Mouse (Mus musculus): ENCODE measurements around the gene Fam20c. TPM values are rescaled to one million over a fixed set of nuclear protein-coding genes. Genes with fewer than 3 reads are reported as not detected.

Fam20c gene
- total RNA-seq, 2 experiments from 2014 or later: 1.5 to 4.7 TPM

DNA sequence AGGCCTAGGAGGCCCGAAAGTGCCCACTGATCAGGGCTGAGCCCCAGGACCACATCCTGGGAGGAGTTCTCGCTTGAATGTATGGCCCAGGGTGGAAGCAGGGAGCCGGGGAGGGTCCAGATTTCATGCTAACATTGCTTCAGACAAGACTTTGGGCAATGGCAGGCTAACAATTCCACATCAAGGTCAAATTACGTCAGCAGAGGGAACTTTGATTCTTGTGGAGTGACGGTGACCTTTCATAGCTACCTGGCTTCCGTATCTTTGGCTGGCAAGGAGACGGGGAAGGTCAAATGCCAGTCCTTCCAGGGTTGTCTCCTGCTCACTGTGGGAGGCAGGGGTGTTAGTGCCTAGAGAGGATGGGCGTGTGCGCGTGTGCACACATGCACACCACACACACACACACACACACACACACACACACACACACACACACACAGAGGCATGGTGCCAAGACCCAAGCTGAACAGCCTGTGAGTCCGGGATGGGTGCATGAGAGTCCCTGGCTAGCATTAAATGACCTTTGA is 36.7 kb downstream of the Fam20c start:
- ATAC-seq (replicated peaks; ENCODE audit: poor library complexity, severe bottlenecking): no peak

DNA sequence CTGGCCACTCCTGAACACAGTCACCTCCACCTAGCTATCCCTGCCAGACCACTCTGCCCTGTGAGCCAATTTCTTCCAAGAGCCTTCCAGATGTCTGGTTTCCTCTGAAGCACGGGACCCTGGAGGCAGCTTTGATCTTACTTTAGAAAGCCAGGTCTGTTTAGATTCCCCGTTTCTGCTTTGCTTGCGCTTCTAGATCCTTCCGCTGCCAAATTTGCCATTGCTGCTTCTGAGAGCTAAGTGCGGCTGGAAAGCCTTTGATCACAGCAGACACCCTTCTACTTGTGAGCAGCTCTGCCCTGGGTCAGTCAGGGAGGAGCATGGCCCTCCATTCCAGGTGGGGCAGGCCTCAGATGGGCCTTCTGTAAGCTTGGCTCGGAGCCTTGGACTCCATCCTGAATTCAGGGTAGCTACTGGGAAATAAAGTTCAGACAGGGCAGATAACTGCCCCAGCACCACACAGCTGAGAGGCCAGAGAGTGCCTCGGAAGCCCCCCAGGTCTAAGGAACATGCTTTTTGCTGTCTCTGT is 47.3 kb downstream of the Fam20c start:
- ATAC-seq (replicated peaks; ENCODE audit: poor library complexity, severe bottlenecking): no peak

GRCm38 (mm10) chr5:138804286-138804685 is 50.0 kb downstream of the Fam20c start:
- ATAC-seq (replicated peaks; ENCODE audit: poor library complexity, severe bottlenecking): no peak

- no peak for ATAC-seq (replicated peaks; ENCODE audit: poor library complexity, severe bottlenecking)
Measured at GRCm38 (mm10) chr5:138809767-138810166, 55.5 kb downstream of the Fam20c start.

GRCm38 (mm10) chr5:138819780-138820179 is 65.5 kb downstream of the Fam20c start, which contains the start of gene Gm5294:
Gm5294 (plus strand) TSS chr5:138820080.
- no peak for ATAC-seq (replicated peaks; ENCODE audit: poor library complexity, severe bottlenecking)

DNA sequence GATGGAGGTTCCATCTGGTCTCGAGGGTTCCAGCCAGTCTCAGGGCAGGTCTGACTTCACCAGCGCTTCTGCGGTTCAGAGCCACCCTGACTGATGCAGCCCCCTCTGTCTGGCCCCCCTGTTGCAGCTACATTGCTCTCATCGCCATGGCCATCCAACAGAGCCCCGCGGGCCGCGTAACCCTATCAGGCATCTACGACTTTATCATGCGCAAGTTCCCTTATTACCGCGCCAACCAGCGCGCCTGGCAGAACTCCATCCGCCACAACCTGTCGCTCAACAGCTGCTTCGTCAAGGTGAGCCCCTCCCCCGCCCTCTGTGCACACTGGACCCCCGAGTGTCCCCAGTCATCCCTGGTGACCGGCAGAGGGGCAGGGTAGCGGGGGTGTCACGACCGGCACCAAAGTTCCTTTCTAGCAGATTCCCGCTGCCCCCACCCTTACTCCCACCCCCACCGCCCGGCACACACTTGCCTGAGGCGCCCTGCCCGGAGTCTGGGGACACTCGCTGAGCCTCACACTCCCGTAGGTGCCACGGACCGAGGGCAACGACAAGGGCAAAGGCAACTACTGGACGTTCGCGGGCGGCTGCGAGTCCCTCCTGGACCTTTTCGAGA is 66.5 kb downstream of the Fam20c start:
- peak; percentile 64 for ATAC-seq (replicated peaks; ENCODE audit: poor library complexity, severe bottlenecking)

- no peak for ATAC-seq (replicated peaks; ENCODE audit: poor library complexity, severe bottlenecking)
Measured at GRCm38 (mm10) chr5:138825090-138825489, 70.8 kb downstream of the Fam20c start.

DNA sequence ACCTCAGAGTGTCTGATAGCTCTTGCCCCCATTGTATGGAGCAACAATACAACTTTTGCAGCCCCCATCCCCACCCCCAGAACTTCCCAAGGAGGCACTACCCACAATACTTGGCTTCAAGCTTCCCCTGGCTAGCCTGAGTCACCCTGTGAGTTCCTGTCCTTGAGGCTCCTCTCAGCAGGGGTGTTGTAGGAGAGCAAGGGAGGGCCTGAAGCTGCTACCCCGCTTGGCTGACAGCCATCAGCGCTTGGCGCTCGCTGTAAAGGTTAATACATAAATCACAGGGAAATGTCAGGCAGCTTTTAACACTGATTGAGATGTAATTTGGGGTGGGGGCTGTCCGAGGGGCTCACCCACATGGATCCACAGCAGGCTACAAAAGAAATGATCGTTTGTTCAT is 79.1 kb downstream of the Fam20c start:
- ATAC-seq (replicated peaks; ENCODE audit: poor library complexity, severe bottlenecking): peak; percentile 59

DNA sequence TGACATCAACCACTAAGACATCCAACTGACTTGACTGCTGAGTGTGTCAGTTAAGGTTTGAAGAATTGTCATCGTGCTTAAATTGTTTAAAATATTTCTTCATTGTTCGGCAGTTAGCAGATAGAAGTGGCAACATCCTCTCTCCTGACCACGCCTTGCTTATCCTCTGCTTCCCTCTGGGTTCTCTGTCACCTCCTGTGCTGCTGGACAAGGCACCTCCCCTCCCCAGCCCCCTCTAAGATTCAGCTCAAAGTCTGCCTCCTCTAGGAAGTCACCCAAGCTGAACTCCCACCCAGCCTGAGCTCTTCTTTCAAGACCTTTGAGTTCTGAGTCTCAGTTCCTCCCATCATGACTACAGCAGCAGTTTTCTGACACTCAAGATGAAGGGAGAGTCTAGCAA is 80.6 kb downstream of the Fam20c start:
- peak; percentile 63 for ATAC-seq (replicated peaks; ENCODE audit: poor library complexity, severe bottlenecking)

DNA sequence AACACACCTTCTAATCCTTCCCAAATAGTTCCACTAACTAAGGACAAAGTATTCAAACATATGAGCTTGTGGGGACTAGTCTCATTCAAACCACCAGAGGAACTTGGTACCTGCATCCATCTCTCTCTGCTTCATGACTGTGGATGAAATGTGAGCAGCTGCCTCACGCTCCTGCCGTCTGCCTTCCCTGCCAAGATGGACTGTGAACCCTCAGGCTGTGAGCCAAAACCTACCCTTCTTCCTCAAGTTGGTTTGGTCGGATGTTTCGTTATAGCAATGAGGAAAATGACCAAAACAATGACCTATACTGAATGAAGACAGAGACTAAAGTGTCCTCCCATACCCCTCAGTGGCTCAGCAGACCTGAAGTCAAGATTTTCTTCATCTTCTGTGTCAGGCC is 86.7 kb downstream of the Fam20c start:
- ATAC-seq (replicated peaks; ENCODE audit: poor library complexity, severe bottlenecking): no peak

GRCm38 (mm10) chr5:138843168-138843824 is 89.0 kb downstream of the Fam20c start:
- ATAC-seq (replicated peaks; ENCODE audit: poor library complexity, severe bottlenecking): no peak

- ATAC-seq (replicated peaks; ENCODE audit: poor library complexity, severe bottlenecking): no peak
Measured at GRCm38 (mm10) chr5:138846506-138846905, 92.2 kb downstream of the Fam20c start.

GRCm38 (mm10) chr5:138848102-138848501 is 93.8 kb downstream of the Fam20c start:
- ATAC-seq (replicated peaks; ENCODE audit: poor library complexity, severe bottlenecking): peak; percentile 96

- ATAC-seq (replicated peaks; ENCODE audit: poor library complexity, severe bottlenecking): no peak
Measured at GRCm38 (mm10) chr5:138849682-138850461, 95.6 kb downstream of the Fam20c start.

- no peak for ATAC-seq (replicated peaks; ENCODE audit: poor library complexity, severe bottlenecking)
Measured at GRCm38 (mm10) chr5:138850462-138850844, 96.1 kb downstream of the Fam20c start.

GRCm38 (mm10) chr5:138851296-138851780 is 97.0 kb downstream of the Fam20c start:
- ATAC-seq (replicated peaks; ENCODE audit: poor library complexity, severe bottlenecking): no peak

DNA sequence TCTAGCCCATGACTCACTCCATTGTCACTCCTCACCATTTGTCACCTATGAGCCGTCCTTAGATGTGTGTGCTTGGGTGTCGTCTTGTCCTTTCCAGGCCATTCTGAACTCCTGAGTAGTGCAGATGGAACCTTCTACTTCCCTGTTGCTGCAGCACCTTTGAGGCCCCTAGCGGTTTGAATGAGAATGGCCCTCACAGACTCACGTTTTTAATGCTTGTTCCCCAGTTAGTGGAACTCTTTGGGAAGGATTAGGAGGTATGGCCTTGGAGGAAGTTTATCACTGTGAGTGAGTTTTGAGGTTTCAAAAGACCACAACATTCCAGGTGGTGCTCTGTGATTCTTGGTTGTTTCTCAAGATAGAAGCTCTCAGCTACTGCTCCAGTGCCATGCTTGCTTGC is 97.8 kb downstream of the Fam20c start:
- ATAC-seq (replicated peaks; ENCODE audit: poor library complexity, severe bottlenecking): no peak

DNA sequence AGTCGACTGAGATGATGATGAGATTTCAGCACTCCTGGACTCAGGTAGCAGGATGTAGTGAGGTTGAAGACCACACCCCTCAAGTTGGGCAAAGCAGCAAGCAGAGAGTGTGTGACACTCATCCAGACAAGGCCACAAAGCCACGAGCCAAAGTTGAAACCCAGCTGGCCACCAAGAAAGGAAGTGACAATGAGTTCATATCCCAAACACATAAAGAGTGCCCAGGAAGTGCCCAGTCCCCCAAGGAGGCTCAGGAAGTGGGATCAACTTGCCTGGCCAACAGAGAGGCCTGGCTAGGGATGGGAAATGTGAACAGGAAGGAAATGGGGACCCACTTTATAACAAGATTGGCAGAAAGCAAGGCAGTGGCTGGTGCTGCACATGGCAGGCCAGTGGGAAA is 99.0 kb downstream of the Fam20c start:
- peak; percentile 60 for ATAC-seq (replicated peaks; ENCODE audit: poor library complexity, severe bottlenecking)

DNA sequence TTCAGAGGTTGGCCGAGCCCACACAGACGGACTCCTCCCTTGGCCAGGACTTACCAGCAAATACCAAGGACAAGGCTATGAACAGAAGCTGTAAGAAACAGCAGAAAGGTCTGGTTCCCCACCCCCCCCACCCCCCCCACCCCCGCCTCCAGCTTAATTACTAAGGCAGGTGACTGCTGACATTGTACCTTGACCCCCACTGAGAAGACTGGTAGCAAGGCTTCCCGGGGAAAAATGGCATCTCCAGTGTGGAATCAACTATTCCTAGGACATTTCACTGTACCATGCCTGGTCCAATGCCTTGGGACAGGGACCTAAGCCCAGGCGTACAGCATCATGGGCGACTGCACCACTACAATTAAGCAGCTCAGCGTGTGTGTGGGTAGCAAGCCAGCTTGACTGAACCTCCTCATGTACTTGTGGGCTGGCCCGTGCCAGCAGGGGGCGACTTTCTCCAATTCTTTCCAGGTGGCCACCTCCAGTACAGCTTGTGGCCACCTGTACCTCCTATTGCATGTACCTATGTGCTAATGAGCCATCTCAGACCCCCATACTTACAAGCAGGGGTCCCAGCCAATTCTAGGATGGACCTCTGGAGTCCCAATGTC is 102.8 kb downstream of the Fam20c start:
- peak; percentile 63 for ATAC-seq (replicated peaks; ENCODE audit: poor library complexity, severe bottlenecking)

GRCm38 (mm10) chr5:138857811-138858251 is 103.5 kb downstream of the Fam20c start:
- no peak for ATAC-seq (replicated peaks; ENCODE audit: poor library complexity, severe bottlenecking)

Measured in granulocyte monocyte progenitor cell, adult 5-6 weeks (primary cell).